Mouse (Mus musculus): Measurements from ENCODE around the gene Olfr412. TPM values are rescaled to one million over a fixed set of nuclear protein-coding genes. Genes with fewer than 3 reads are reported as not detected.

Olfr412 gene
- polyA plus RNA-seq (2012; rRNA removed) (not detected in 2 replicates), polyA plus RNA-seq (2014; fragmentation: Nextera tagmentation; extraction: Ambion mirVana) (not detected in 2 replicates)

- Histone ChIP-seq H3K9ac (ENCODE audit: low read depth, low read length, severe bottlenecking) (no peak within 1 kb of the TSS), H3K36me3 (ENCODE audit: control insufficient read depth, insufficient read depth, low read length) (no peaks in the 10 kb centered on the region), H3K4me1 (ENCODE audit: control insufficient read depth, insufficient read depth, low read length) (no peaks in the 10 kb centered on the region), H3K4me2 (replicated peaks; ENCODE audit: low read depth, low read length, severe bottlenecking) (no peak within 1 kb of the TSS), H3K9me3 (ENCODE audit: control insufficient read depth, low read length) (0 out of 2 replicates have a peak, but pooled peaks cover 3% of the 10 kb centered on the region), H3K27ac (replicated peaks; ENCODE audit: low read depth, low read length) (no peak within 1 kb of the TSS), H3K27me3 (ENCODE audit: control insufficient read depth, insufficient read depth, low read length) (no peaks in the 10 kb centered on the region), H3K4me3 (replicated peaks; ENCODE audit: low read length) (no peak within 1 kb of the TSS)
- no peak for TF ChIP-seq POLR2A (IDR thresholded peaks at IDR 0.05; ENCODE audit: borderline replicate concordance, extremely low read depth, insufficient read depth, insufficient read length)
- WGBS, result 65% methylated on average over 1 of the region's 1 CpGs
- ATAC-seq (ENCODE audit: low FRiP score, low read depth) (no peak), DNase-seq (ENCODE audit: low spot score) (no peak)
These were observed at the start of gene Olfr412 for GRCm38 (mm10) chr11:74361769-74362168. Gene Olfr412 (plus strand): TSS chr11:74362069.

- no peak for DNase-seq (ENCODE audit: low spot score)
- Histone ChIP-seq H3K4me2 (replicated peaks; ENCODE audit: low read depth, low read length, severe bottlenecking) (no peak overlapping the region), H3K36me3 (ENCODE audit: control insufficient read depth, insufficient read depth, low read length) (no peaks in the 10 kb centered on the region), H3K4me3 (replicated peaks; ENCODE audit: low read length) (no peak overlapping the region), H3K27me3 (ENCODE audit: control insufficient read depth, insufficient read depth, low read length) (no peaks in the 10 kb centered on the region), H3K9me3 (ENCODE audit: control insufficient read depth, low read length) (no peaks in the 10 kb centered on the region), H3K27ac (replicated peaks; ENCODE audit: low read depth, low read length) (no peak overlapping the region), H3K4me1 (ENCODE audit: control insufficient read depth, insufficient read depth, low read length) (no peaks in the 10 kb centered on the region), H3K9ac (ENCODE audit: low read depth, low read length, severe bottlenecking) (no peak overlapping the region)
- no peak for ATAC-seq (ENCODE audit: low FRiP score, low read depth)
- 75% methylated on average over 2 of the region's 2 CpGs for WGBS
- no peak for TF ChIP-seq POLR2A (IDR thresholded peaks at IDR 0.05; ENCODE audit: borderline replicate concordance, extremely low read depth, insufficient read depth, insufficient read length)
These were observed 35.8 kb upstream of the Olfr412 start for GRCm38 (mm10) chr11:74326044-74326443.

- DNase-seq (ENCODE audit: low spot score) (no peak), ATAC-seq (ENCODE audit: low FRiP score, low read depth) (no peak)
- TF ChIP-seq POLR2A (IDR thresholded peaks at IDR 0.05; ENCODE audit: borderline replicate concordance, extremely low read depth, insufficient read depth, insufficient read length), result no peak
- Histone ChIP-seq H3K27me3 (ENCODE audit: control insufficient read depth, insufficient read depth, low read length) (no peaks in the 10 kb centered on the region), H3K9ac (ENCODE audit: low read depth, low read length, severe bottlenecking) (no peak overlapping the region), H3K27ac (replicated peaks; ENCODE audit: low read depth, low read length) (no peak overlapping the region), H3K4me2 (replicated peaks; ENCODE audit: low read depth, low read length, severe bottlenecking) (no peak overlapping the region), H3K4me3 (replicated peaks; ENCODE audit: low read length) (no peak overlapping the region), H3K36me3 (ENCODE audit: control insufficient read depth, insufficient read depth, low read length) (no peaks in the 10 kb centered on the region), H3K9me3 (ENCODE audit: control insufficient read depth, low read length) (no peaks in the 10 kb centered on the region), H3K4me1 (ENCODE audit: control insufficient read depth, insufficient read depth, low read length) (no peaks in the 10 kb centered on the region)
These were observed 33.1 kb upstream of the Olfr412 start for GRCm38 (mm10) chr11:74328781-74329180.

GRCm38 (mm10) chr11:74337931-74338330 lies 23.9 kb upstream of the Olfr412 start, which contains the start of gene Olfr410:
Gene Olfr410 (minus strand): TSS chr11:74338031.
- DNase-seq (ENCODE audit: low spot score) (no peak), ATAC-seq (ENCODE audit: low FRiP score, low read depth) (no peak)
- H3K4me2 ChIP-seq (replicated peaks; ENCODE audit: low read depth, low read length, severe bottlenecking), result no peak within 1 kb of the TSS
- no peak for TF ChIP-seq POLR2A (IDR thresholded peaks at IDR 0.05; ENCODE audit: borderline replicate concordance, extremely low read depth, insufficient read depth, insufficient read length)
- no peaks in the 10 kb centered on the region for H3K4me1 ChIP-seq (ENCODE audit: control insufficient read depth, insufficient read depth, low read length)
- 86% methylated on average over 6 of the region's 6 CpGs for WGBS
- H3K36me3 ChIP-seq (ENCODE audit: control insufficient read depth, insufficient read depth, low read length), result no peaks in the 10 kb centered on the region
- no peak within 1 kb of the TSS for H3K9ac ChIP-seq (ENCODE audit: low read depth, low read length, severe bottlenecking)
- no peaks in the 10 kb centered on the region for H3K27me3 ChIP-seq (ENCODE audit: control insufficient read depth, insufficient read depth, low read length)
- H3K27ac ChIP-seq (replicated peaks; ENCODE audit: low read depth, low read length), result no peak within 1 kb of the TSS
- no peak within 1 kb of the TSS for H3K4me3 ChIP-seq (replicated peaks; ENCODE audit: low read length)
- H3K9me3 ChIP-seq (ENCODE audit: control insufficient read depth, low read length), result no peaks in the 10 kb centered on the region

GRCm38 (mm10) chr11:74352550-74352949 lies 9.3 kb upstream of the Olfr412 start, which contains the start of gene Olfr411:
Gene Olfr411 (minus strand): TSS chr11:74352650.
- Histone ChIP-seq H3K36me3 (ENCODE audit: control insufficient read depth, insufficient read depth, low read length) (no peaks in the 10 kb centered on the region), H3K9ac (ENCODE audit: low read depth, low read length, severe bottlenecking) (no peak within 1 kb of the TSS), H3K9me3 (ENCODE audit: control insufficient read depth, low read length) (0 out of 2 replicates have a peak, but pooled peaks cover 3% of the 10 kb centered on the region), H3K4me1 (ENCODE audit: control insufficient read depth, insufficient read depth, low read length) (no peaks in the 10 kb centered on the region), H3K4me2 (replicated peaks; ENCODE audit: low read depth, low read length, severe bottlenecking) (no peak within 1 kb of the TSS), H3K4me3 (replicated peaks; ENCODE audit: low read length) (no peak within 1 kb of the TSS), H3K27ac (replicated peaks; ENCODE audit: low read depth, low read length) (no peak within 1 kb of the TSS), H3K27me3 (ENCODE audit: control insufficient read depth, insufficient read depth, low read length) (no peaks in the 10 kb centered on the region)
- no peak for ATAC-seq (ENCODE audit: low FRiP score, low read depth)
- TF ChIP-seq POLR2A (IDR thresholded peaks at IDR 0.05; ENCODE audit: borderline replicate concordance, extremely low read depth, insufficient read depth, insufficient read length), result no peak
- no peak for DNase-seq (ENCODE audit: low spot score)
- WGBS, result 89% methylated on average over 3 of the region's 3 CpGs

Measured in limb, embryonic 14.5 days (tissue).